Mouse (Mus musculus): ENCODE results near the gene Zfand3. TPM values are rescaled to one million over a fixed set of nuclear protein-coding genes. Genes with fewer than 3 reads are reported as not detected.

Gene Zfand3
- total RNA-seq, 2 experiments from 2014 or later, result 120 to 131 TPM

- DNase-seq, result no peak
Observed at GRCm38 (mm10) chr17:30148320-30148719, 143.8 kb downstream of the Zfand3 start.

- DNase-seq, result no peak
Observed at GRCm38 (mm10) chr17:30149911-30150310, 145.4 kb downstream of the Zfand3 start.

GRCm38 (mm10) chr17:30154144-30154543, 149.6 kb downstream of the Zfand3 start:
- DNase-seq, result no peak

GRCm38 (mm10) chr17:30154861-30155260, 150.3 kb downstream of the Zfand3 start:
- DNase-seq, result no peak

GRCm38 (mm10) chr17:30155411-30155925, 150.9 kb downstream of the Zfand3 start:
- no peak for DNase-seq

- no peak for DNase-seq
Observed at GRCm38 (mm10) chr17:30158419-30159108, 154.0 kb downstream of the Zfand3 start.

GRCm38 (mm10) chr17:30159341-30159740, 154.8 kb downstream of the Zfand3 start:
- DNase-seq, result no peak

GRCm38 (mm10) chr17:30160823-30161432, 156.4 kb downstream of the Zfand3 start:
- no peak for DNase-seq

- DNase-seq, result no peak
Observed at GRCm38 (mm10) chr17:30162983-30163382, 158.4 kb downstream of the Zfand3 start.

- DNase-seq, result no peak
Observed at GRCm38 (mm10) chr17:30163793-30164192, 159.3 kb downstream of the Zfand3 start.

- DNase-seq, result peak; percentile 40 to 45
Observed at GRCm38 (mm10) chr17:30164818-30165217, 160.3 kb downstream of the Zfand3 start.

- DNase-seq, result peak in 1 of 2 experiments; percentile 41
Observed at GRCm38 (mm10) chr17:30177435-30177834, 172.9 kb downstream of the Zfand3 start.

- DNase-seq, result no peak
Observed at GRCm38 (mm10) chr17:30178402-30178801, 173.9 kb downstream of the Zfand3 start.

- no peak for DNase-seq
Observed at GRCm38 (mm10) chr17:30180197-30180596, 175.7 kb downstream of the Zfand3 start.

GRCm38 (mm10) chr17:30181554-30181953, 177.0 kb downstream of the Zfand3 start:
- no peak for DNase-seq

GRCm38 (mm10) chr17:30182063-30182462, 177.5 kb downstream of the Zfand3 start:
- DNase-seq, result no peak

GRCm38 (mm10) chr17:30183561-30183960, 179.0 kb downstream of the Zfand3 start:
- DNase-seq, result no peak

GRCm38 (mm10) chr17:30187154-30187553, 182.6 kb downstream of the Zfand3 start:
- no peak for DNase-seq

GRCm38 (mm10) chr17:30187581-30187980, 183.0 kb downstream of the Zfand3 start:
- no peak for DNase-seq

- DNase-seq, result peak; percentile 45 to 52
Observed at GRCm38 (mm10) chr17:30188031-30188981, 183.8 kb downstream of the Zfand3 start.

- DNase-seq, result no peak
Observed at GRCm38 (mm10) chr17:30191097-30191640, 186.6 kb downstream of the Zfand3 start.

- DNase-seq, result no peak
Observed at GRCm38 (mm10) chr17:30192416-30193005, 188.0 kb downstream of the Zfand3 start.

Data from heart, adult 18-20 months (tissue).